Mouse (Mus musculus): ENCODE measurements around the gene Atm.

Atm gene

GRCm38 (mm10) chr9:53402991-53403390 is 133.5 kb downstream of the Atm start:
- Histone ChIP-seq H3K4me3 (replicated peaks; ENCODE audit: low read length) (peak overlapping the region; percentile 82), H3K27me3 (ENCODE audit: insufficient read depth, low read length) (no peaks in the 10 kb centered on the region), H3K36me3 (ENCODE audit: insufficient read depth, low read length) (no peaks in the 10 kb centered on the region), H3K4me1 (replicated peaks; ENCODE audit: low read depth, low read length) (peaks cover 49% of the 10 kb centered on the region), H3K9me3 (ENCODE audit: low read length) (no peaks in the 10 kb centered on the region)
- TF ChIP-seq POU5F1 (IDR thresholded peaks at IDR 0.05; ENCODE audit: borderline replicate concordance, low read length) (no peak), CTCF (conservative IDR thresholded peaks at IDR 0.05; ENCODE audit: low read length) (no peak)

- H3K4me3 ChIP-seq (replicated peaks; ENCODE audit: low read length) = peak within 1 kb of the TSS; percentile 82
- H3K36me3 ChIP-seq (ENCODE audit: insufficient read depth, low read length) = no peaks in the 10 kb centered on the region
- TF ChIP-seq POU5F1 (IDR thresholded peaks at IDR 0.05; ENCODE audit: borderline replicate concordance, low read length) = no peak
- TF ChIP-seq NANOG (IDR thresholded peaks at IDR 0.05; ENCODE audit: borderline replicate concordance, low read length) = no peak
- no peak for TF ChIP-seq CTCF (conservative IDR thresholded peaks at IDR 0.05; ENCODE audit: low read length)
- no peaks in the 10 kb centered on the region for H3K27me3 ChIP-seq (ENCODE audit: insufficient read depth, low read length)
- no peaks in the 10 kb centered on the region for H3K9me3 ChIP-seq (ENCODE audit: low read length)
- peaks cover 56% of the 10 kb centered on the region for H3K4me1 ChIP-seq (replicated peaks; ENCODE audit: low read depth, low read length)
These were observed 134.2 kb downstream of the Atm start, which contains the start of gene 4930550C14Rik for GRCm38 (mm10) chr9:53402291-53402711. Gene 4930550C14Rik, plus strand, starts transcription at chr9:53402325.

DNA sequence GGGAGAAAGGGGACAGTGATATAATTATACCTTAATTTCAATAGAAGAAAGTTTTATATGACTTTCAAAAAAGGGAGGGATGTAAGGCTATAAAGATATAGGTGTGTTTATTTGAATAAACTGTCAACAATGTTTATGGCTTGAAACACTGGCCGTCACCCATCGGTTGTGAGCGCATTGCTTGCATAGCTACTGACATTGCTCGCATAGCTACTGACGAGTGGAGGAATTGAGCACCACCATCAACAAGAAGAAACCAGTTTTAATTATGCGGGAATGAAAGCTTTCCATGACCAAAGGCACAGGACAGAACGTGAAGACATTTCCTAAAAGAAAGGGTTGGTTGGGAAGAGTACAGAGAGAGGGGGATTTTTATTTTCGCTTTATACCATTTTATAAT is 135.4 kb downstream of the Atm start:
- no peak overlapping the region for H3K4me3 ChIP-seq (replicated peaks; ENCODE audit: low read length)
- TF ChIP-seq CTCF (conservative IDR thresholded peaks at IDR 0.05; ENCODE audit: low read length) = no peak
- no peak for TF ChIP-seq POU5F1 (IDR thresholded peaks at IDR 0.05; ENCODE audit: borderline replicate concordance, low read length)
- no peak for TF ChIP-seq NANOG (IDR thresholded peaks at IDR 0.05; ENCODE audit: borderline replicate concordance, low read length)

GRCm38 (mm10) chr9:53400696-53401095 is 135.8 kb downstream of the Atm start:
- Histone ChIP-seq H3K9me3 (ENCODE audit: low read length) (no peaks in the 10 kb centered on the region), H3K27me3 (ENCODE audit: insufficient read depth, low read length) (no peaks in the 10 kb centered on the region), H3K4me3 (replicated peaks; ENCODE audit: low read length) (no peak overlapping the region), H3K36me3 (ENCODE audit: insufficient read depth, low read length) (no peaks in the 10 kb centered on the region), H3K4me1 (replicated peaks; ENCODE audit: low read depth, low read length) (peaks cover 50% of the 10 kb centered on the region)
- TF ChIP-seq POU5F1 (IDR thresholded peaks at IDR 0.05; ENCODE audit: borderline replicate concordance, low read length) (no peak), CTCF (conservative IDR thresholded peaks at IDR 0.05; ENCODE audit: low read length) (no peak), NANOG (IDR thresholded peaks at IDR 0.05; ENCODE audit: borderline replicate concordance, low read length) (no peak)

More for the DNA sequence above, 135.4 kb downstream of the Atm start:
- Histone ChIP-seq H3K27me3 (ENCODE audit: insufficient read depth, low read length) (no peaks in the 10 kb centered on the region), H3K9me3 (ENCODE audit: low read length) (no peaks in the 10 kb centered on the region), H3K4me1 (replicated peaks; ENCODE audit: low read depth, low read length) (peaks cover 54% of the 10 kb centered on the region), H3K36me3 (ENCODE audit: insufficient read depth, low read length) (no peaks in the 10 kb centered on the region)

- Histone ChIP-seq H3K4me3 (replicated peaks; ENCODE audit: low read length) (no peak overlapping the region), H3K36me3 (ENCODE audit: insufficient read depth, low read length) (no peaks in the 10 kb centered on the region), H3K9me3 (ENCODE audit: low read length) (no peaks in the 10 kb centered on the region), H3K4me1 (replicated peaks; ENCODE audit: low read depth, low read length) (peaks cover 41% of the 10 kb centered on the region), H3K27me3 (ENCODE audit: insufficient read depth, low read length) (no peaks in the 10 kb centered on the region)
- TF ChIP-seq NANOG (IDR thresholded peaks at IDR 0.05; ENCODE audit: borderline replicate concordance, low read length) = no peak
- TF ChIP-seq CTCF (conservative IDR thresholded peaks at IDR 0.05; ENCODE audit: low read length) = no peak
- TF ChIP-seq POU5F1 (IDR thresholded peaks at IDR 0.05; ENCODE audit: borderline replicate concordance, low read length) = no peak
These were observed 137.0 kb downstream of the Atm start for GRCm38 (mm10) chr9:53399537-53399936.

DNA sequence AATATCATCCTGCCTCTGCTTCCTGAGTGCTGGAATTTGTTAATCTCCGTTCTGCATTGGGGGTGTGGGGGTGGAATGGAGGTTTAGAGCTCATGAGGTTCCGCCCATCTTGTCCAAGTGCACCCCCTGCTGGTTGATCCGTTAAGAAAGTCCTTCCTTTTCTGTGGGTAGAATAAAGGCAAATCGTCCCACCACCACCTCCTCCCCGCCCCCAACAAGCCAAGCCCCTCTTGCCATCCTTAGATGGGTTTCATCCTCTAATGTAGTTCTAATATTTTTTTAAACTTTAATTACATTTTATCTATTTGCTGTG is 138.2 kb downstream of the Atm start:
- H3K9me3 ChIP-seq (ENCODE audit: low read length) = no peaks in the 10 kb centered on the region
- peaks cover 38% of the 10 kb centered on the region for H3K4me1 ChIP-seq (replicated peaks; ENCODE audit: low read depth, low read length)
- H3K36me3 ChIP-seq (ENCODE audit: insufficient read depth, low read length) = no peaks in the 10 kb centered on the region
- TF ChIP-seq NANOG (IDR thresholded peaks at IDR 0.05; ENCODE audit: borderline replicate concordance, low read length) (no peak), CTCF (conservative IDR thresholded peaks at IDR 0.05; ENCODE audit: low read length) (peak; percentile 44)
- no peaks in the 10 kb centered on the region for H3K27me3 ChIP-seq (ENCODE audit: insufficient read depth, low read length)
- H3K4me3 ChIP-seq (replicated peaks; ENCODE audit: low read length) = peak overlapping the region; percentile 72

- Histone ChIP-seq H3K4me1 (replicated peaks; ENCODE audit: low read depth, low read length) (peaks cover 33% of the 10 kb centered on the region), H3K27me3 (ENCODE audit: insufficient read depth, low read length) (no peaks in the 10 kb centered on the region), H3K36me3 (ENCODE audit: insufficient read depth, low read length) (no peaks in the 10 kb centered on the region), H3K4me3 (replicated peaks; ENCODE audit: low read length) (peak overlapping the region; percentile 72), H3K9me3 (ENCODE audit: low read length) (no peaks in the 10 kb centered on the region)
- no peak for TF ChIP-seq NANOG (IDR thresholded peaks at IDR 0.05; ENCODE audit: borderline replicate concordance, low read length)
- TF ChIP-seq CTCF (conservative IDR thresholded peaks at IDR 0.05; ENCODE audit: low read length) = no peak
- TF ChIP-seq POU5F1 (IDR thresholded peaks at IDR 0.05; ENCODE audit: borderline replicate concordance, low read length) = no peak
These were observed 138.7 kb downstream of the Atm start for GRCm38 (mm10) chr9:53397685-53398387.

GRCm38 (mm10) chr9:53390136-53390535 is 146.4 kb downstream of the Atm start:
- Histone ChIP-seq H3K4me3 (replicated peaks; ENCODE audit: low read length) (no peak overlapping the region), H3K4me1 (replicated peaks; ENCODE audit: low read depth, low read length) (peaks cover 9% of the 10 kb centered on the region), H3K36me3 (ENCODE audit: insufficient read depth, low read length) (0 out of 2 replicates have a peak, but pooled peaks cover 5% of the 10 kb centered on the region), H3K27me3 (ENCODE audit: insufficient read depth, low read length) (no peaks in the 10 kb centered on the region), H3K9me3 (ENCODE audit: low read length) (no peaks in the 10 kb centered on the region)
- TF ChIP-seq CTCF (conservative IDR thresholded peaks at IDR 0.05; ENCODE audit: low read length) = no peak
- no peak for TF ChIP-seq POU5F1 (IDR thresholded peaks at IDR 0.05; ENCODE audit: borderline replicate concordance, low read length)
- no peak for TF ChIP-seq NANOG (IDR thresholded peaks at IDR 0.05; ENCODE audit: borderline replicate concordance, low read length)

Measured in E14TG2a.4 (cell line).